Comparison of ENCODE assay signal across 18 mouse cellular contexts in the genomic region with DNA sequence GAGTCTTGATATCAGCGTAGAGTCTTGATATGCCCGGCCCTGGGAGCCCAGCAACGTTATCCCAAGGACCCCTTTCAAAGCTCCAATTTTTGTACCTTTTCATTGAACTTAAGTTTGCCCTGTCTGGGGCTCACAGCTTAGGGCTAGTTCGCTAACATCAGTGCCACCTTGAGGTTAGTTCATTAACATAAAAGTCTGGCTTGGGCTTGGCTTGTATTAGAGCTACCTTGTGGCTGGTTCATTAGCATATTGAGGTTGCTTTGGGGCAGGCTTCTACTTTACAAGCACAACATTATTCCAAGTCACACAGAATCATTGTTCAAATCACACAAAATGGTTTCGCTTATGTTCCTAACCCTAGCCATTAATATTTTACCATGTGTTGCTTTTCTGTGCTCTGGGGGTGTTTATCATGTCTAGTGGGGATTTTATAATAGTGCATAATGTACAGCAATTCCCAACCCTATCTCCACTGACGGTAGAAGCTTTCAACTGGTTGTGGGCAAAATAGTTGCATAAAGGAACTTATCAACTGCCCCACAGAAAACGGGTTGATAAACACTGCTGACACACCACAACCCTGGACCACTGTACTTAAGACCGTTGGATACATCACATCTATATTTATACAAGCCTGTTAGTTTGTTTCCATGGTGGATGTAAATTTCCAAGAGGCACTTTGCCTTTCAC. TPM values are rescaled to one million over a fixed set of nuclear protein-coding genes. Genes with fewer than 3 reads are reported as not detected.
"Had no signal": no experiment of that assay in that cellular context is flagged by ENCODE, and none has a peak within 500 bp of the region (broad histone marks: within the 10 kb centered on the region; RNA-seq: fewer than 3 reads in every experiment).

No protein-coding gene starts in this region.

- H3K27me3 ChIP-seq: liver, embryonic 15.5 days; lung, embryonic 15.5 days; midbrain, embryonic 13.5 days; midbrain, embryonic 15.5 days; neural tube, embryonic 12.5 days; stomach, embryonic 15.5 days had no signal

- H3K36me3 ChIP-seq: liver, embryonic 15.5 days; lung, embryonic 15.5 days; midbrain, embryonic 13.5 days; midbrain, embryonic 15.5 days; neural tube, embryonic 12.5 days; stomach, embryonic 15.5 days had no signal

- H3K9ac ChIP-seq: liver, embryonic 15.5 days; liver, postnatal 0 days; lung, embryonic 15.5 days; midbrain, embryonic 13.5 days; midbrain, embryonic 15.5 days; neural tube, embryonic 12.5 days; stomach, embryonic 15.5 days had no signal

- H3K4me1 ChIP-seq: liver, embryonic 15.5 days; lung, embryonic 15.5 days; stomach, embryonic 15.5 days had no signal

- H3K4me3 ChIP-seq: liver, embryonic 15.5 days; lung, embryonic 15.5 days; midbrain, embryonic 13.5 days; midbrain, embryonic 15.5 days; neural tube, embryonic 12.5 days; stomach, embryonic 15.5 days had no signal

- H3K9me3 ChIP-seq: liver, embryonic 15.5 days; lung, embryonic 15.5 days; midbrain, embryonic 13.5 days; midbrain, embryonic 15.5 days; neural tube, embryonic 12.5 days; stomach, embryonic 15.5 days had no signal

- H3K27ac ChIP-seq: liver, embryonic 15.5 days; lung, embryonic 15.5 days; macrophage; midbrain, embryonic 13.5 days; midbrain, embryonic 15.5 days; neural tube, embryonic 12.5 days; stomach, embryonic 15.5 days; stomach, postnatal 0 days had no signal

- ATAC-seq: liver, postnatal 0 days; midbrain, embryonic 13.5 days; midbrain, embryonic 15.5 days had no signal

- H3K4me2 ChIP-seq: liver, embryonic 15.5 days; lung, embryonic 15.5 days; midbrain, embryonic 13.5 days; midbrain, embryonic 15.5 days; neural tube, embryonic 12.5 days; stomach, embryonic 15.5 days had no signal

- DNase-seq: liver, postnatal 0 days; lung, adult 2 months; lung, postnatal 14 days; lung, postnatal 36 days; right cerebral cortex, postnatal 14 days; thymus, adult 2 months; thymus, postnatal 25 days; thymus, postnatal 4 days had no signal

RNA-seq across cellular contexts. Expression of gene Dact1, which starts 33.6 kb away (rescaled TPM):
- total RNA-seq: monocyte, adult 5-6 weeks; neutrophil, adult 5-6 weeks had no signal
- polyA plus RNA-seq: macrophage had no signal
